Mouse (Mus musculus): ENCODE results near the gene Vps37c.

- TF ChIP-seq CTCF (IDR thresholded peaks at IDR 0.05; ENCODE audit: low read depth), result no peak
- TF ChIP-seq EP300 (IDR thresholded peaks at IDR 0.05; ENCODE audit: low read depth), result no peak
Measured at GRCm38 (mm10) chr19:10689470-10690166, 1.1 kb downstream of the Vps37c start.

All from heart, postnatal 0 days (tissue).